Comparison of ENCODE assay signal across 9 mouse cellular contexts in the genomic region with DNA sequence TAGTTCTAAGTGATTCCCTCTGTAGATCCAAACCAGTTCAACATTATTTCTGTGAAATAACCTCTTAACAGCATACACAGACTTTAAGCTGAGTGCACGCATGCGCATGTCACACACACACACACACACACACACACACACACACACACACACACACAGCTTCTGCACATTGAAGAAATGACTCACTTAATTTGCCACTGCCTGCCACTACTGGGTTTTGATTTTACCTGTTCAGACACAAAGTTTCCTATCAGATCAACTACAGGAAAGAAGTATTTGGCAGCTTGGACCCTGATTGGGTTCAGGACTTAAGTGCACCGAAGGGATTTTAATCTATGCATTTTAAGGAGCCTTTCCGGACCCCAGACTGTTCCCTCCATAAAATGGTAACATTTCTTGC. TPM values are rescaled to one million over a fixed set of nuclear protein-coding genes. Genes with fewer than 3 reads are reported as not detected.
A peak's percentile ranks its signal among the peaks of the same experiment; 100 is the strongest.
DNase-seq lines count a peak whose midpoint lies in the region; ATAC-seq and TF ChIP-seq lines count a peak whose summit lies in the region.
"Had no signal": no experiment of that assay in that cellular context is flagged by ENCODE, and none has a peak within 500 bp of the region (broad histone marks: within the 10 kb centered on the region; RNA-seq: fewer than 3 reads in every experiment).

No protein-coding gene starts in this region.

- intact Hi-C loops in gastrocnemius, postnatal 36 days (cut with DNase I) = no loop called here

- H3K27ac ChIP-seq in liver, adult 2 months (replicated peaks; ENCODE audit: insufficient read depth, low read depth, low read length) = no peak overlapping the region
- no peak overlapping the region for H3K27ac ChIP-seq in forebrain, embryonic 11.5 days (ENCODE audit: low read depth, low read length)
- peak overlapping the region; percentile 88 for H3K27ac ChIP-seq in kidney, embryonic 16.5 days (ENCODE audit: low read length)
- H3K27ac ChIP-seq in neural tube, embryonic 15.5 days (replicated peaks) = peak overlapping the region; percentile 76

- H3K4me3 ChIP-seq in liver, adult 2 months (ENCODE audit: insufficient read depth, low read depth, low read length) = no peak overlapping the region
- H3K4me3 ChIP-seq in forebrain, embryonic 11.5 days (ENCODE audit: low read depth, low read length) = no peak overlapping the region
- peak overlapping the region; percentile 58 for H3K4me3 ChIP-seq in kidney, embryonic 16.5 days (ENCODE audit: low read length)
- H3K4me3 ChIP-seq in neural tube, embryonic 15.5 days (replicated peaks) = peak overlapping the region; percentile 72

- peak; percentile 9 for DNase-seq in liver, adult 2 months (ENCODE audit: extremely low read depth, low read depth, low spot score)
- DNase-seq in liver = no peak
- no peak for DNase-seq in forebrain, embryonic 11.5 days (ENCODE audit: low spot score)
- DNase-seq in gastrocnemius, postnatal 36 days = no peak
- no peak for DNase-seq in cerebellum, postnatal 14 days
- no peak for DNase-seq in layer of hippocampus, adult 9-10 months (ENCODE audit: low spot score)

- no peak for TF ChIP-seq CTCF in liver, adult 2 months (IDR thresholded peaks at IDR 0.05; ENCODE audit: low read depth, low read length)

- H3K27me3 ChIP-seq in liver, adult 2 months (ENCODE audit: control insufficient read depth, insufficient read depth, low read length) = no peaks in the 10 kb centered on the region
- H3K27me3 ChIP-seq in forebrain, embryonic 11.5 days (ENCODE audit: control insufficient read depth, insufficient read depth, low read length) = peaks cover 15% of the 10 kb centered on the region
- no peaks in the 10 kb centered on the region for H3K27me3 ChIP-seq in kidney, embryonic 16.5 days (ENCODE audit: insufficient read depth, low read length)
- H3K27me3 ChIP-seq in neural tube, embryonic 15.5 days (replicated peaks) = peaks cover 4% of the 10 kb centered on the region

- no peak overlapping the region for H3K9ac ChIP-seq in liver, adult 2 months (ENCODE audit: low read depth, low read length)
- H3K9ac ChIP-seq in forebrain, embryonic 11.5 days (ENCODE audit: low read length) = no peak overlapping the region
- peak overlapping the region; percentile 64; the same call in 1 of the 2 replicates for H3K9ac ChIP-seq in kidney, embryonic 16.5 days (replicated peaks; ENCODE audit: low read length)
- H3K9ac ChIP-seq in neural tube, embryonic 15.5 days (replicated peaks) = peak overlapping the region; percentile 70

- no peaks in the 10 kb centered on the region for H3K9me3 ChIP-seq in forebrain, embryonic 11.5 days (ENCODE audit: control insufficient read depth, low read length)
- H3K9me3 ChIP-seq in kidney, embryonic 16.5 days (ENCODE audit: low read length) = no peaks in the 10 kb centered on the region
- H3K9me3 ChIP-seq in neural tube, embryonic 15.5 days (replicated peaks) = no peaks in the 10 kb centered on the region

- no peak for ATAC-seq in forebrain, embryonic 11.5 days (replicated peaks; ENCODE audit: low FRiP score)
- ATAC-seq in kidney, embryonic 16.5 days (ENCODE audit: low FRiP score, low TSS enrichment) = no peak
- ATAC-seq in neural tube, embryonic 15.5 days (ENCODE audit: low FRiP score) = no peak

- H3K36me3 ChIP-seq in liver, adult 2 months (ENCODE audit: control insufficient read depth, insufficient read depth, low read length) = no peaks in the 10 kb centered on the region
- H3K36me3 ChIP-seq in forebrain, embryonic 11.5 days (ENCODE audit: control insufficient read depth, insufficient read depth, low read length) = no peaks in the 10 kb centered on the region
- H3K36me3 ChIP-seq in kidney, embryonic 16.5 days (ENCODE audit: insufficient read depth, low read length) = no peaks in the 10 kb centered on the region
- H3K36me3 ChIP-seq in neural tube, embryonic 15.5 days = no peaks in the 10 kb centered on the region

- TF ChIP-seq POLR2A in liver, adult 2 months (IDR thresholded peaks at IDR 0.05; ENCODE audit: extremely low read depth, insufficient read depth, low read length) = no peak

- WGBS in liver, adult 2 months = 51% methylated on average over 4 of the region's 4 CpGs
- WGBS in forebrain, embryonic 11.5 days = 63% methylated on average over 4 of the region's 4 CpGs
- 60% methylated on average over 4 of the region's 4 CpGs for WGBS in kidney, embryonic 16.5 days
- WGBS in neural tube, embryonic 15.5 days = 57% methylated on average over 4 of the region's 4 CpGs

- peak overlapping the region; percentile 95 for H3K4me2 ChIP-seq in forebrain, embryonic 11.5 days (ENCODE audit: low read depth, low read length, severe bottlenecking)
- peak overlapping the region; percentile 67 for H3K4me2 ChIP-seq in kidney, embryonic 16.5 days (replicated peaks; ENCODE audit: low read depth, low read length)
- H3K4me2 ChIP-seq in neural tube, embryonic 15.5 days = peak overlapping the region; percentile 90

- H3K79me2 ChIP-seq in liver, adult 2 months (ENCODE audit: control insufficient read depth, insufficient read depth, low read length) = no peaks in the 10 kb centered on the region

- H3K4me1 ChIP-seq in liver, adult 2 months (ENCODE audit: control insufficient read depth, insufficient read depth, low read length) = peaks cover 19% of the 10 kb centered on the region; the same call in 1 of the 2 replicates
- peaks cover 10% of the 10 kb centered on the region for H3K4me1 ChIP-seq in forebrain, embryonic 11.5 days (replicated peaks; ENCODE audit: control insufficient read depth, insufficient read depth, low read length)
- H3K4me1 ChIP-seq in kidney, embryonic 16.5 days (ENCODE audit: insufficient read depth, low read length) = peaks cover 38% of the 10 kb centered on the region
- peaks cover 22% of the 10 kb centered on the region for H3K4me1 ChIP-seq in neural tube, embryonic 15.5 days

RNA-seq across cellular contexts. Expression of gene Fam81a, which starts 2.0 kb away (rescaled TPM):
- total RNA-seq in liver, adult 2 months (2014; rRNA removed) = 2.5 and 2.6 TPM in 2 replicates
- polyA plus RNA-seq in liver, adult 2 months (2012; rRNA removed) = 0.44 and 0.57 TPM in 2 replicates
- polyA plus RNA-seq in forebrain, embryonic 11.5 days (2014; fragmentation: Nextera tagmentation; extraction: Ambion mirVana) = 3.6 and 6.0 TPM in 2 replicates
- 14.6 and 14.9 TPM in 2 replicates for polyA plus RNA-seq in kidney, embryonic 16.5 days (2015; fragmentation: Nextera tagmentation; extraction: Ambion mirVana)
- polyA plus RNA-seq in neural tube, embryonic 15.5 days (2015; fragmentation: Nextera tagmentation; extraction: Ambion mirVana) = 9.1 and 9.5 TPM in 2 replicates
- 1 to 10 TPM in 1 of 2 experiments, under 1 TPM in 1; 0.62 to 1.6 TPM for total RNA-seq in gastrocnemius, postnatal 36 days (2021)
- total RNA-seq: neutrophil, adult 5-6 weeks had no signal

Comparison
In these comparisons a context has a peak if more than half of its experiments do, and no peak if none do; other contexts are left out.
1. H3K27ac ChIP-seq: peak in kidney, embryonic 16.5 days (single experiment) and neural tube, embryonic 15.5 days (single experiment); none in liver, adult 2 months (single experiment) and forebrain, embryonic 11.5 days (single experiment).
2. H3K4me3 ChIP-seq: peak in kidney, embryonic 16.5 days (single experiment) and neural tube, embryonic 15.5 days (single experiment); none in liver, adult 2 months (single experiment) and forebrain, embryonic 11.5 days (single experiment).
3. H3K9ac ChIP-seq: peak in kidney, embryonic 16.5 days (single experiment) and neural tube, embryonic 15.5 days (single experiment); none in liver, adult 2 months (single experiment) and forebrain, embryonic 11.5 days (single experiment).
4. Peak in every context shown above with its lines, with median percentiles within 50 percentile points of each other: H3K4me2 ChIP-seq.